Mouse (Mus musculus) right cerebral cortex, postnatal 25 days (tissue): Measurements from ENCODE around the gene Cpsf2.
A peak's percentile ranks its signal among the peaks of the same experiment; 100 is the strongest.
"Not testable (repeated sequence)": the region's sequence is repeated elsewhere in the genome, so short reads cannot be mapped to it uniquely, and the experiment has no call there.

Experiments used
- DNase-seq: peaks from one replicate; pipeline ENCODE4 v3.0.0; 2022

The Cpsf2 gene

DNA sequence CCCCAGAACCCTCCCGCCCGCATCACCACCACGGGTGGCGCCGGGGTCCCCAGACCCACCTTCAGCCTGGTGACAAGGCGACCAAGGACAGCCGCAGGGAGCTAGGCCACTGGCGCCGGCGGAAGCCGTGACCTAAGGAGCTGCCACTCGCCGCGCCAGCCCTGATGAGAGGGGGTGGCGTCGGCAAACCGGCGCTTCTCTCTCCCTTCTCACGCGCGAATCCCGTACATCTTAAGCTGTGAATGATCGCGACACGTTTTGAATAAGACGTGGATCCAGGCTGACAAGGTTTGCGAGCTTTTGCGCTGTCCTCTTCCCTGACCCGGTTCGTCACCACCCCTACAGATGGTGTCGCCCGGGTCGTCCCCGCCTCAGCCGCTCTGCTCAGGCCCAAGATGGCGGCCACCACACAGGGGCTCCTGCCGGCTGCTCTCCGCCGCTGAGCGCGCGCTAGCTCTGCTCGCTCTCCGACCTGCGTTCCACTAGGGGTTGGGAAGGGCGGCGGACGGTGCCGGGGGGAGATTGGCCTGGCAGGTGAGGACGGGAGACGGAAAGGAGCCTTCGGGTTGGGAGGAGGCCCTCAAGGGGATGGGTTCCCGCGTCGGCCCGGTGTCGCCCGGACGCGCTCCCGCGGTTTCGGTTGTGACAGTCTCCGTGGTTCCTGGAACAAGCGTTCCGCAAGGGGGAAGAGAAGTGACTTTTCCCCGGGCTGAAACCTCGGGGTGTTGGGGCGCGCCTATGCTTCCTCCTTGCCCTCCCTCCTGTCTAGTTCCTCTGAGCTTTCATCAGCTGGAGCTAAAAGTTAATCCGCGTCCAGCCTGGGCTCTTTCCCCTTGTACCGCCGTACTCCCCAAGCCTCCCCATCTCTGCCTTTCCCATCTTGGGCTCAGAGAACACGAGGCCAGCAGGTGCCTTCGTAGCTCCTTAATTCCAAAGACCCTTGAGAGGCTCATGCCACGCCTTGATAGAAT, at the start of gene Cpsf2:
TSS of gene Cpsf2 (plus strand) at position 388 of the 971 bp plus-strand sequence.
- DNase-seq: peak; percentile 92

- DNase-seq: no peak
Observed at GRCm38 (mm10) chr12:101928423-101928822, 47.4 kb upstream of the Cpsf2 start.

GRCm38 (mm10) chr12:101935223-101935622, 40.6 kb upstream of the Cpsf2 start:
- DNase-seq: no peak

- no peak for DNase-seq
Observed at GRCm38 (mm10) chr12:101937572-101937971, 38.2 kb upstream of the Cpsf2 start.

DNA sequence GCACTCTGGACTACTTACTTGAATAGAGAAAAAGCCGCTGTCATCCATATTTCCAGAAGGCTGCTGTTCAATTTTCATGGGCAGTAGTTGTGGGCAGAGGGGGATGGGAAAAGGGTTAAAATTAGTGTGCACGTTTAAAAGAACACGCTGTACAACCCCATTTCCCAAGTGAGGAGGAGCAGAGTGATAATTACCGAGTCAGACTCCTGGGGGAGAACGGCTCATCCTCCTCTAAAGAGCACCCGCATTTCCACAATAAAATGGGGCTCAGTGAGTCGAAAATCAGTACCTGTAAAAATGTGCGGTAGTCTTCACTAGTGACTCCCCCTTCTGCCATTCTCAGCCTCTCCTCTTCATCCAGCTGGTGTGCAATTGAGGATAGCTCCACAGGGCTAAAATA, 27.8 kb upstream of the Cpsf2 start:
- DNase-seq: no peak

GRCm38 (mm10) chr12:101948801-101949200, 27.0 kb upstream of the Cpsf2 start:
- no peak for DNase-seq

GRCm38 (mm10) chr12:101955821-101956220, 20.0 kb upstream of the Cpsf2 start:
- DNase-seq: not testable (repeated sequence)

DNA sequence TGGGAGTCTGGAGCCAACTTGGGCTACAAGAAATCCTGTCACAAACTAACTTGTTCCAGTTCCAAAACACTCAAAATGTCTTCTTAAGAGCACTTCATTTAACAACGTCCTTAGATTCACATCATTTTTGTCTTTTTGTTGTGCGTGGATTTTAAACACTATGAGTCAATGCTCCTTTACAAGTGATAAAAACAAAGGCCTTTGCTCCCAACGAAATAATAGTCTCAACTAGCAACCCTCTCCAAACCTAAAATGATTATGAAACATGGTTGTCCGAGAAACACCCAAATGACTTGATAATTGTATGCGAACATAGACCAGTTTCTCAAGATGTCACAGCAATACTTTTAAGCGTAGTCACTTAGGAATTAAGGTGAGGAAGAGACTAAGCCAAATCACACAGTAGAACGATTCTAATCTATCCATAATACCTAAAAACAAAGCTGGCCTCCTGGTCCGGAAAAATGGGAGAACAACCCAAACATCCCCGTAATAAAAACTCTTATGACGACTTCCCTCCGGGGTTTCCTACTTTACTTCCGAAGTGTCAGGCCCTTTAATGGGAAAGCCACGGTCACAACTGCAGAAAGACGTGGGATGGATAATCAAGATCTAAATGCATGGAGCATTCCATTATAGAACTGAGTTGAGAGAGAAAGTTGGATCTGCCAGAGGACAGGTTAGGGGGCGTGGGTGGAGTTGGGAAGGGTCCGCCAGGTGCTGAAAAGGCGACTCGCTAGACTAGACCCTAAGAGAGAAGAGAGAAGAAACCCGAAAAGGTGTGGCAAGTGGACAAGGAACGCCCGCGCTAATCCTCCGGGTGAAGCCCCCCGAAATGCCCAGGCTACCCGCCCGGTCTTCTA, 18.5 kb upstream of the Cpsf2 start:
- no peak for DNase-seq

DNA sequence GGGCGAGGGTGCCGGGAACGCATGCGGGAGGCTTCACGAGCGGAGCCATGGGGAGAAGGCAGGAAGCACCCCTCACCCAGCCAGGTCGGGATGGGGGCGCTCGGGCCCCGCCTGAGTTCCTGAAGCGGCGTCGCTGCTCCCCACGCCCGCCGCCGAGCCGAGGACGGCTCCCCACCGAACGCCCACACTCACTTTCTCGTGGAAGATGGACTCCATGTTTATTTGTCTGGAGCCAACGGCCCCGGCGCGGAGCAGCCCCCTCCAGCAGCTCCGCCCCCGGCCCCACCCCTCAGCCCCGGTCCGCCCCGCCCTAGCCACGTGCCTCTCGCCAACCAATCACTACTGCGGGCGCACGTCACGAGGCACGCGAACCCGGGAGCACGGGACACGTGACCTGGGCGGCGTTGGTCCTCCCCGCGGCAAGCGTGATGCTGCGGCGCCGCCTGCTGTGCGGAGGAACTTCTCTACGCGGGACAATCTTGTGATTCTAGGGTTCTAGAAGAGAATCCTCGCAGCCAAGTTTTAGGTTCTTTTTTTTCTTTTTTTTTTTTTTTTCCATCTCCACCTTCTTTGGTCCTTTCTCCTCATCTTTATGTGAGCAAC, 17.7 kb upstream of the Cpsf2 start, which contains the start of gene Atxn3:
TSS of gene Atxn3 (minus strand) at position 305 of the 603 bp plus-strand sequence.
- DNase-seq: peak; percentile 98

DNA sequence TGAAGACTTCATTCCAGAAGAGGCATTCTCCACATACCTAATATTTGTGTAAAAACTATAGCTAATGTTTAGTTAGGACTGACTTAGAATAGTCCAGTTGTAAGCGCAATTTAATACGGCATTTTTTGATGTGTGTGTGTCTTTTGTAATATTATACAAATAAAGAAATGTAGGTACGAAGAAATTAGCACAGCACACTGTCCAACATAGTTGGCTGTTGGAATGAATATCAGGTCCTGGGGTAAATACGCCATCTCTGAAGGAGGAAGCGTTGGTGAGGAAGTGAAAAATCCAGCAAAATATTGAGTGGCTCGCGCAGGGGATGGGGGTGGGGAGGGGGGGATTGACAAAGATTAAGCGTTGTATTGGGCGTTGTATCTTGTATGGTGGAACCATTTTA, 17.2 kb upstream of the Cpsf2 start:
- DNase-seq: no peak

GRCm38 (mm10) chr12:101958960-101959780, 16.6 kb upstream of the Cpsf2 start:
- not testable (repeated sequence) for DNase-seq

DNA sequence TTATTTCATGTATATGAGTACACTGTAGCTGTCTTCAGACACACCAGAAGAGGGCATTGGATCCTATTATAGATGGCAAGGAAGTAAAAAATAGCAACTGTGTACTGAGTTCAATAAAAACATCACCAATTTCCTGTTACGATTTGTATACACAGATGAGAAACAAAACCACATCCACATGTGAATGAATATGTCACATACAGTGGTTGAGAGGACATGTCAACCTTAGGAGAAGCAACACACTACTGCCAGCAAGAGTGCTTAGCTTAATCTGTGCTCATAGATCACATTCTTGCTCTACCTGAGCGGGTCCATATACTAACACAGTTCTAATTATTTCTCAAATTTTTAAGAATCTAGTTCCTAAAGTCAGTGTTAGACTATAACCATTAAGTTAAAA, 4.5 kb upstream of the Cpsf2 start:
- no peak for DNase-seq

DNA sequence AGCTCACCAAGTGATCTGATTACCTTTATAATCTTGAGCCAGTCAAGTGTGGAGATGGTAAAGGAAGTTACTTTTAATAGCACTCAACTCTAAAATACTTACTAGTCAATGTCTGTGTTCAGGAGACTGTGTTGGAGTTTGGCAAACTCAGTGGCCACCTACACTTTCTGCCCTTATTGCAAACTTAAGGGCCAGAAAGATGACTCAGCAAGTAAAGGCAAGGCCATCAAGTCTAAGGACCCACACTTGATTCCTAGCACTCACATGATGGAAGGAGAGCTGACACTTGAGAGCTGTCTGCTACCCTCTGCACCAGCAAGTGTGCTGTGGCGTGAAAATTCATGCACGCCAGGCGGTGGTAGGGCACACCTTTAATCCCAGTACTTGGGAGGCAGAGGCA, 3.6 kb upstream of the Cpsf2 start:
- no peak for DNase-seq

GRCm38 (mm10) chr12:101974571-101974970, 1.2 kb upstream of the Cpsf2 start:
- DNase-seq: no peak

DNA sequence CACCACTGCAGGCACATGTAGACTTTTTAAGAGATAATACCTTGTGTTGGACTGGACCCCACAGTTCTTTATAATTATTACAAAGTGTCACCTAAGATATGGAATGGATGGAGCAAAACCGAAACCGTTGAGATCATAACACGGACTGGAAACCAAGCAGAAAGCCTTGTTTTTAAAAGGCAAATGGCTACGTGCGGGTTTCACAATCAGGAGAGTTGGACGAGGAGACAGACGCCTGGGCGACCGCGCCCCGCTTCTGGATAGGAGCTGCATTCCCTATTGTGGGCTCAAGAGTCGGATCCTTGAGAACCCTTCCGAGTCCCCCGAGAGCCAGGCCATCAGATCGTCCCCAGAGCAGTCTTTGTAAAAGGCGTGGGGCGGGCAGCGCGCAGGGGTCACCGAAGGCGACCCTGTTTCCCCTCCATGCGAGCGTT, 604 bp upstream of the Cpsf2 start:
- DNase-seq: no peak

DNA sequence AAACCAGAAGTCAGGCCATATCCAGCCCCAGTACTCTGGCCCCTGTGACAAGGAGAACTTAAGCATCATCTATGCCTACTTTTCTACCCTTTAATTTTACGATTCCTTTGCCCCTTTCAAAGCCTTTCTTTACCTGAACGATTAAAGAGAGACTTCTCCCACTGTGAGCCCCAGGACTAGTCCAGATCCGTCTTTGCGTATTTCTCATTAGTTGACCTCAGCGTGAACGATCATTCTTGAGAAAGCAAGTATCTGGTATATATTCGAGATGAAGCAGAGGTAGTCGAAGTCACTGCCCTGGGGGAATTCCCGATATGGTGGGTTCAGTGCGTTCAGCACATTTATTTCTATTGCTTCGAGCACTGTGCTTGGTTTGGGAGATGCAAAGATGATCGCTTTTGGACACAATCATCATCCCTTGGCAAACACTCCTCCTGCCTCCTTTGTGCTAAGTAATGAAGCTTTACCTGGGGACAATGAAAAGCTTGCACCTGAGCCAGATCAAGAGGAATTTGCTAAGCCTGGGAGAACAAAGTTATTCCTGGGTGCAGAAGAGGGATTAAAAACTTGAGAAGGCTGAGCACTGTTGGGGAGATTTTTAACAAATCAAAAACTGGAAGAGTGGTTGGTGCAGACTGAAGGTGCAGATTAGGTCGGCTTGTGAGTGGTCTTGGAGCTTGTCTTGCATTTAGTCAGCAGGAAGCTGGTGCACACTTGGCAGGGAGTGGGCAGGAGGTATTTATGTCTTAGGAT, 1.0 kb downstream of the Cpsf2 start:
- no peak for DNase-seq

- DNase-seq: no peak
Observed at GRCm38 (mm10) chr12:101977404-101977915, 1.7 kb downstream of the Cpsf2 start.

DNA sequence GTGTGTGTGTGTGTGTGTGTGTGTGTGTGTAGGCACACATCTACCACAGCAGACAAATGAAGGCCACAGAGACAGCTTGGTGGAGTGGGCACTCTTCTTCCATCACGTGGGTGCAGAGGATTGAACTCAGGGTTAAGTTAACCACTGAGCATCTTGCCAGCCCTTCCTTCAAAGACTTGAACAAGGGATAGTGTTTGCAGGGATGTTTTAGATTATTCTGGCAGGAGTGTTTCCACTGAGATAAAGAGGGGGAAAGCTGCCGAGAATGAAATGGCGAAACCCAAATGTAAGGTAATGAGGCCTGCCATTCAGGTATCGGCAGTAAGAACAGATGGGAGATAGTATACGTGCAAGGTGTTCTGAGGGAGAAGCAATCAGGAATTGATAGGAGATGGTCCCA, 2.4 kb downstream of the Cpsf2 start:
- no peak for DNase-seq

DNA sequence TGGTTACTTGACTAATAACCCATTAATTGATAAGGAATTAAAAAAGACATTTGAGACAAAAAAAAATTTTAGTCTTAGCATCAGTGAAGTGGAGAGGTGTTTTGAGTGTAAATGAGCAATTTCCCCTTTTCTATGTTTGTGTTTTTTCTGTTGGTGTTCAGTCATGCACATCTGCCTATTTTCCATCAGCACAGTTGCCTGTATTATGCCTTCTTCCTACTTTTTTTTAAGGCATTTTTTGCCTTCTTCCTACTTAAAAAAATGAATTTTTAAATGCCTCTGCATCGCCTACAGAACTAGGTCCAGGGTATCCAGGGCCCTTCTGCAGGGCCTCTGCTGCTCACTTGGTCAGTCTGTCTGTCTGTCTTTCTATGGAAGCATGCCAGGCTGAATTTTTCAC, 2.8 kb downstream of the Cpsf2 start:
- no peak for DNase-seq

- DNase-seq: no peak
Observed at GRCm38 (mm10) chr12:101979213-101979750, 3.5 kb downstream of the Cpsf2 start.

GRCm38 (mm10) chr12:101980266-101980665, 4.5 kb downstream of the Cpsf2 start:
- DNase-seq: no peak
